Mouse (Mus musculus): ENCODE measurements at regions not wholly inside any gene's neighbourhood (a gene's known extent, or its start where the extent isn't known, plus 50 kb on each side); places are given as distances from the start of the nearest gene placed in this dataset.

DNA sequence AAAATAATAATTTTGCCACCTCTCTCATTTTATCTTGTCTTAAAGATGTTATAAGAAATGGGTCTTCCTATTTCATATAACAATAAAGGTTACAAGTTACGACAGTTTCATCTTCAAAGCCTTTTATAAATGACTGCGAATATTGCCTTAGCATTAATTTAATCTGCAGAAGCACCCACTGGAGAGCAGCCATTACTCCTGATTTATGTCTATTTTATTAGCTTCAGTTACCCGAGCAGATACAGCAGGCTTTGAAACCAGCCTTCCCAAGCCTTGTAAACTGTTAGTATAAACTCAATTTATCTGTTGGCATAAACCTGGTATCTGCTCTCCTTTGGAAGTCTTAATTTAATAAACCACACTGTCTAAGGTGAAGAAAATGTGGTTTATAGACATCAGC, 2851.6 kb upstream of the Gm6569 start:
- DNase-seq = no peak

DNA sequence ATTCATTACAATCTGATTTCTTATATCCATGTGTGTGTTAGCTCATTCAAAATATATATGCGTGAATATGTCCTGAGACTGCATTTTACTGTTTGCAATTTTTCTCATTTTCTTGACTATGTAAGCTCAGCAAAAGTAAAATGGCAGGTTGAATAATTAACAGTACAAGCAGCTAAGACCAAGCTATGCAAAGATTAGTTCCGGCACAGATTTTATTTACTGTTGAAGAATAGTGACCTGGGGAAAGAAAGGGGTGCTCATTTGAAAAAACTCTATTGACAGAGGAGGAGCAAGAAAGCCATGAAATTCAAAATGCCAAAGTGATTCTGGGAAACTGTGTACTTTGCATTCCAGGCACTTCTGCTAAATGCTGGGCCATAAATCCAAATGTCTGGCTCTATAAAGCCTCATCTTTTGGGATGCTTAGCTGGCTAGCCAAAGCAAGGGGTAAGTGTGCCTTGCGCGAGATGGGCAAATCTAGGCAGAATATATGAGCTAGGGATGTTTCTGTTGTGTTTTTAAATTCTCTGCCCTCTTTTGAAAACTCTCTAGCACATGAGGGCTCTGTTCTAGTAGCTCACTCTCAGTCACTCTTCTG, 2846.3 kb upstream of the Gm6569 start:
- DNase-seq = no peak

DNA sequence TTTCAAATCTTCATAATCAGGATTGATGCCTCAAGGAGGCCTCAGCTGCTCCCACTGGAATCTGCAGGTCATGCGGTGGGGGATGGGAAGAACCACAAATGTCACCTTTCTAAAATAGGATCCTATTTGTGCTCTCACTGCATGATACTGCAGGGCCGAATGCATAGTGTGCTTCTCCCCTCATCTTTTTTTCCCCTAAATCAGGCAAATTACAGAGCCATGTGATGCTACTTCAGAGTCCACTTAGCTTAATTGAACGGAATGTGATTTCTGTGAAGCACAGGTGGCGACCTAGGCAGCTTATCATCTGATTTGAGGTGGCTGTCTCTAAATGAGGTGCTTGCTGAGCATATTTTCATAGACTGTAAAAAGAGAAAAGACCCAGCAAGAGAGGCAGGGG, 2841.0 kb upstream of the Gm6569 start:
- DNase-seq = no peak

DNA sequence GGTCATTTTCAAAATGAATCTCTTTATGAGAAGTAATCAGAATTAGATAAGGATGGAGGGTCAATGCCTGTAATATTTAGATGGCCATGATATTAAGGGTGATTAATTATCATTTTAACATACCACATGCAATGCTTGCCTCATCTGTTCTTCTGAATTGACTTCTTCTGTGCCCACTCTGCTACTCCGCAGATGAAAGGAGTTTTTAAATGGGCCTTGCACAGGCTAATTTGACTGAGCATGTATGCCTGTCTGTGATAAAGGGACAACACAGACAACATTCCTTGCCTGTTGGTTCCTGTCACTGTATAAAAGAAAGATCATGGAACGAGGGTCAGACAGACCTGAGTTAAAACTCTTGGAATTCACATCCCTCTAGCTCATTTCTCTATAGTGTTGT, 2824.0 kb upstream of the Gm6569 start:
- DNase-seq = no peak

DNA sequence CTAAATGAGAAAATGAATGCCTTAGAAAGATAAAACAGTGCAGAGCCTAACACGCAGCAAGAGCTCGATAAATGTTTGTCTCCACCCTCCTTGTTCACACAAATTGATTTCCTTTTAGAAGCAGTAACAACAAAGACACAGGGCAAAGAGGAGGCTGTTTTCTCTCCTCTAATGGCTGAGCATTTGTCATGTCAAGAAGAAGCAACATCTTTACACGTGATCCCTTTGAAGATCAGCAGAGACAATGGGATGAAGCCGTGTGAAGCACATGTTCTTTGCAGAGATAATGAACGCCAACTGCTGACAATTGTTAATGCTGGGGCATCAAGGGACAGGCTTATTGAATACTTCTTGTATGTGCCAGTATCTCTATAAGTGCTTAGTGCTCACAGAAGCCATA, 2823.6 kb upstream of the Gm6569 start:
- no peak for DNase-seq

DNA sequence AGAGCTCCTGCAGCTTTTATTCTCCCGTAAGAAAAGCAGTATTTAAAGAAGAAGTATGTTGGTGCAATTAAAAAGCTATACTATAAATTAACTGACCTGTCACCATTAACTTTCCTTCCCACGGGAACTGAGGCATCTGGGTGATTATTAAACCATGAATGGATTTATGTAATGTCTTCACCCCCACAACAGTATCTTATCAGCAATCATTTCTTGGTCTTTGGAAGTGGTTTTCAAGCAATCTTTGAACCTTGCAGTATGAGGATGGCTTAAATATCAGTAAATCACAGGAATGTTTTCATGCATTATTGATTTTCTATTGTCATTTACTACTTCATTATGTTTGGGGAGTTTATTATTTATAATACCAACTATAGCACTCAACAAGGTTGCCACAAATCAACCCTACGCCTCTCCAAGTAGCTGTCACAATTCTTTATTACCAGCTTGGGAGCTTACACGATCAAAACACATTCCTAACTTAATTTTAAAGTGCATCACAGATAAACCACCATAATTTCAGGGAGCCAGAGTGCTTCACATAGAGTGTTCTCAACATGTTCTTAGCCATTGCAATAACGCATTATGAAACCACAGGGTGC, 2780.0 kb upstream of the Gm6569 start:
- no peak for DNase-seq

DNA sequence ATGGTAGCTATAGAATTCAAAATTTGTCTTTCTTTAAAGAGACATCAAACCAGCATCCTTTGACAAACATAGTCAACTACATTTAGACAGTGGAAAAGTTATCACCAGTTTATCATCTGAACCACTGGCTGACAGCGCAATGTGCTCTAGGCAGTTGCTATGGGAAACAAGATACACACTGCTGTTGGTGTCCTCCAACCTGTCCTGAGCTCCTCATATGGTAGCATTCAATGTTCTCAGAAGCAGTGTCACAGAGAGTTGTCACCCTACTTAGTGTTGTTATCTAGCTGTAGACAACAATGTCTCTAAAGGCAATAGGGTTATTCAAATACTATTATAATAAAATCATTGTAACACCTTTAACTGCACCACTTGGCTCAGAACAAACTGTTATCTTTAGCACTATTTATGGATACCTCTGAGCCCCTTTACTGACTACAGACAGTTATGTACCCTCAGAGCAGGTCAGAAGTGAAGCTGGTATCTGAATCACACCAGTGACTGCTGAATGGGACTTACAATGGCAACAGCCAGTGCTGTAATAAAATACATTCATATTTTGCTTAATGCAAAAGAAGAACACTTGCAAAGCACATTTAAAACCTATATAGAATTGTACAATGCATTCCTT, 2747.9 kb upstream of the Gm6569 start:
- DNase-seq = no peak

DNA sequence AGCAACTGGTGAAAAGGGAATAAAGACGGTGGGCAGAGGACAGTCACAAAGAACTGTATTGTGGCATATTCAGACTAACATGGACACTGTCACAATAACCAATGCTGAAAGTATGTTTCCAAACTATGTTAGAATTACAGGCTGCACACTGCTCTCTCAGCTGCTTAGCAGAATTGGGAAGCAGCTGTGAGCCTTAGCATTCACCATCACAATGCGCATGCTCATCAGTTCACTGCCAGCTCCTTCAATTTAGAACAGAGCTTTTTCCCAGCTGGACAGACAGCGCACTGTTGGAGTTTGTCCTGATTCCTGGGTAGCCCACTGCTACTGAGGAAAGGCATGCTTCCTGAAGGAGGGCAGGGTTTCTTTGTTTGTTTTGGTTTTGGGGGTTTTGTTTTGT, 2735.2 kb upstream of the Gm6569 start:
- no peak for DNase-seq

DNA sequence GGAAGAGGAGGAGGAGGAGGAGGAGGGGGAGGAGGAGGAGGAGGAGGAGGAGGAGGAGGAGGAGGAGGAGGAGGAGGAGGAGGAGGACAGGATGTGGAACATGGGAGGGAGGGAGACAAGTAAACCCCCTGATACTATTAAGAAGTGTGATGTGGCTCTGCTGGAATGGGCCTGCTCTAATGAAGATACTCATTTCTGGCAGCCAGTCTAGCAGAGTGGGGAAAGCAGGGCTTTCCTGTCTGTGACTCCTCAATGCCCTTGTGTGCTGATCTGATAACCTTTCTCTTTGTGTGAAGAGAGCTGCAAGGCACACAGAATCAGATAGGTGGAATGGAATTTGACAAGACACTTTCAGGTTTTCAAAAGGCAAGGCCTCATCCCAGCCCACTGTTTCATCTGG, 2704.6 kb upstream of the Gm6569 start:
- DNase-seq = no peak

DNA sequence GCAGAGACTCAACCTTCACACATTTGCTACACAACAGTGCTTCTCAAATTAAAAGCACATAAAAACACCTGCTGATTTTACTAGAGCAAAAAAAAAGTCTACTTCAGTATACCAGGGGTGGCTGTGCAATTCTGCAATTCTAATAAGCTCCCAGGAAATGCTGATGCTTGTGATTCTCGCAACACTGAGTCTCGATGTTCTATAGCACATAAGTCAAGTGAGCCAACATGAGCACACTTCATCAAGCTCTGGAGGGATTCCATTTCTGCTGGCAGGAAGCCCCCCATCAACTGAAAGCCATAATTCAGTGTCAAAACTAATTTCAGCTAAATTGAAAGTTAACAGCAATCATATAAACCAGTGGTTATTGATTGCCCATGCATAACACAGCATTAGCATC, 2676.7 kb upstream of the Gm6569 start:
- DNase-seq = no peak

DNA sequence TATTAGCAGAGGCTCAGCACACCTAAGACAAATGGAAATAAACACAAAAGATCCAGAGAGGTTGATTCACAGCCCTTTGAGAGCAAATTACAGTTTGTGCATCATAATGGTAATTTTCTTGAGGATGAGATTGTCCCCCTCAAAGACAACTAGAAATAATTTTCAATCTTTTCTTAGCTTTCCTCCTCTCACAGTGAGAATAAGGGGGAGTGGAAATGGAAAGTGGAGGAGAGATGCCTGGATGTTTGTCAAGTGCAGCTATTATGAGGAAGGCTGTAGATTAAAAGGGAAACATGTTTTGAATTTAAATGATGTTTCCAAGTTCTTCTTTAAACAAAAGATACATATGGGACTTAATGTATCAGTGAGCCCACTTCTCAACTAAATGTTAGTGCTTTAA, 2672.3 kb upstream of the Gm6569 start:
- no peak for DNase-seq

DNA sequence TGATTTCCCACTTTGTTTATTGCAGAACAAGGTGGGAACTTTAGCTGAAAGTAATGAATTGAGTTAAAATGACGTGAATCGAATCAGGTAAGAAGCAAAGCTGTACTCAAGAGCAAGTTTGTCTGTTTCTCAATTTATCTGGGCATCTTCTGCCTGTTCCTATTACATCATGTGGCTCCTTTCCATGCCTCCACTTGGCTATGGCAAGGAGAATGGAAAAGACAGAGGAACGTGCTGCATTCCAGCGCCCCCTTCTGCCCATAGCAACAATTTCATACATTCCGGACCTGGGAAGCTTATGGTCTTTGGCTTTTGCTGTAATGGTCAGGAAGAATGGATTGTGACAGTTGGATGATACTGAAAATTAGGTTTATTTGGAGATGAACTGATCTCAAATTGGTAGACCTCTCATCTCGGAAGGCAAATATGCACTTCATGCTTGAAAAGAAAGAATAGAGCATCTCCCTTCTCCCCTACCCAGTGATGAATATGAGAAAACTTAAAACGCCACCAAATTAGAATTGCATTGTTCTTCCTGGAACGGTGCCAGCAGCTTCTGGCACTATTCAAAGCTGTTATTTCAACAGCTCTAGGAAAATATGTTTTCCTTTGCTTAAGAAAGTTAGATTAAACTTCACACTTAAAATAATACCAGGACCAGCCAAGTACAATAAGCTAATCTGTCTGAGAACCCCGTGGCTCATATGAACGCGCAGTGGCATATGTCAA, 2639.2 kb upstream of the Gm6569 start:
- DNase-seq = peak in 1 of 2 experiments; percentile 5

DNA sequence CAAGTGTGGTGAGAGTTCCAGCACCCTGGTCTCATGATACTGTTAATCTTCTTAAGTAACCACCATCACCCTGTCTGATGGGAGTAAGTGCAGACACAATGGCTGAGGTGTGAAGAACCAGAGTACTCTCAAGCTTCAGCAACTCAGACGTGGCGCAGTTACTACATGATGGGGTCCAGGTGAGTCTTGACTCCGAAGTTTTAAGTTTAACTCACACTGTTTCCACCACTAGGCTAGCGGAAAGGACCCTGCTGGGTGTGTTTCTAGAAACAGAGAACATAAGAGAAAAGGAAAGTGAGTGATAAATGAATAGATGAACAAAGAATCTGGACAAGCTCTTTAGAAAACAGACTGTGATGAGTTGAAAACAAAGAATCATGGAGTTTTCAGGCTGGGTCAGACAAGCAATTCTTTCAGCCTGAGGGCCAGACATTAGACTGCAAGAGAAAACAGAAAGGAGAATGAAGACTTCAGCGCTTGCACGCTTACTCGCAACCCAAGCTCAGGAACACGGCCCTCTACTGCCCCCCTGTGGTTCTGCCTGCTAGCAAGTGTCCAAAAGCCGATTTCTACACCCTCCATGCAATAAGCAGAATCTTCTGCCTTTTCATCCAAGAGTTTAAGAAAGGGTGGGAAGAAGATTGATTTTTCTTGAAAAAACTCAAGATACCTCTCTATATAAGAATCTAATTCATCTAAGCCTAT, 2593.6 kb upstream of the Gm6569 start:
- peak; percentile 83 to 84 for DNase-seq

DNA sequence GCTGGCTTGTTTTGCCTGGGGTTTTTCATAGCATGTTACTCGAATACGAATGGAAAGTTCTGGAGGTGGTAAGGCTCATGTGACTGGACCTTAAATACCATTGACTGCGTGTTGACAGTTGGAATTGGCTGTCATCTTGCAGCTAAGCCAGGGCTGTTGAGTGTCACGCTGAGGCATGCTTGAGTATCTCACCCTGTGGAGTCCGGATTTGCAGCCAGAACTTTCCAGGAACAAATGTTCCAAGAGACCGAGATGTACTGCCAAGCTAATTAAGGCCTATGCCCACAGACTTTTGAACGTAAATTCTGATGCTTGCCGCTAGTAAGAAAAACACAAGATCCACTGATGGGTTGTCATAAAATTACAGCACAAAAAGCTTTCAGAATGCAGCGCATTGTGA, 2590.8 kb upstream of the Gm6569 start:
- DNase-seq = no peak

DNA sequence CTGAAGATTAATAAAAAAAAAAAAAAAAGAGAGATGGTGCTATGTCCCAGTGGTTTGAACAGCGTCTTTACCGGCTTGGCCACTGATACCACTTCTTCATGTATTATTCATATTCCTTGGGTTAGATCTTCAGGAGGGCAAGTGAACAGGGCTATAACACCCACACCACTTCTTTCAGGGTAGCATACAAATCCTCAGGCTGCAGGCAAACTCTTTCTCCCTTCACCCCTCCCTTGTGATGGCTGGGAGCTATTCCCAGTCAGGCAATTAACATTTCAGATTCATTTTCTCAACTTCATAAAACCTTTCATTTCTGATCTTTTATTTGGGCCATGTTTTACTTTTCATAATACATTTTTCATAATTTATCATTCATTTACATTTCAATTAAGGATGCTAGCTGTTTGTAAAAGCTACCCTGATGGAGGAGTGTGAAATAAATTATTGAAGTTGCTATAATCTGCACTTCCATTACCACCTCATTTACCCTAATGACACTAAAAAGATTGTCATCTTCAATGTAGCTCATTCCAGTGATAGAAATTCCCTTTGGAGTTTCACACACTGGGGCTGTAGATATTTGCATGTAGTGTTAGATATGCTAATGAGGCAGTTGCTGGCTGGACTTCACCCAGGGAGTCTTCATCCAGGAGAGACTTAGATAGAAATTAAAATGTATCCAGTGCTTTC, 2558.3 kb upstream of the Gm6569 start:
- DNase-seq = no peak

DNA sequence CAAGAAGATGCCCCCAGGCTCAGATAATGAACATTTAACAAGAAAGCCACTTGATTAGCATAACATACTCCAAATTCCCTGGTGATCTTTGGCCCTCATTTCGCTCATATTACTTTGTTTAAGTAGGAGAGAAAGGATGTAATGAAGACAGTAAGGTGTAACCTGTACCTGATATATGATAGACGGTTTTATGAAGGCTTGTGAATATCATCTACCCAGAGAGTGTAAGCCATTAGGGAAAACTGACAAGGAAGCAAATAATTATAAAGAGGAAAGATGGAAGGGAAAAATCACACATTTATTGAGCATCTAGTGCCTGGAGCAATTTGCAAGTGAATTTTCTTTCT, 2557.8 kb upstream of the Gm6569 start:
- DNase-seq = no peak

DNA sequence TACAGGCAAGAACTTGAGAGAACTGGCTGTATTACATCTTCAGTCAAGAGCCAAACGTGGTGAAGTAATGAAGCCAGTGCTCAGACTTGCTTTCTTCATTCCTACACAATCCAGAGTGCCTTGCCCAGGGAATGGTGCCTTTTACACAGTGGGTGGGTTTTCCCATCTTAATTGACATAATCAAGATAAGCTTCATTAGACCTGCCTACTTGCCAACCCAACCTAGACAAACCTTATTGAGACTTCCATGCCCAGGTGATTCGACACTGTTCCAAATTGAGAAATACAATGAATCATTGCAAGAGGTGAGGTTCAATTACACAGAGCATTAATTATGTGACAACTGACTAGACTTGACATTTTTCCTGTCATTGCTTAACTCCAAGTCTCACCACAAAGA, 2557.0 kb upstream of the Gm6569 start:
- no peak for DNase-seq

DNA sequence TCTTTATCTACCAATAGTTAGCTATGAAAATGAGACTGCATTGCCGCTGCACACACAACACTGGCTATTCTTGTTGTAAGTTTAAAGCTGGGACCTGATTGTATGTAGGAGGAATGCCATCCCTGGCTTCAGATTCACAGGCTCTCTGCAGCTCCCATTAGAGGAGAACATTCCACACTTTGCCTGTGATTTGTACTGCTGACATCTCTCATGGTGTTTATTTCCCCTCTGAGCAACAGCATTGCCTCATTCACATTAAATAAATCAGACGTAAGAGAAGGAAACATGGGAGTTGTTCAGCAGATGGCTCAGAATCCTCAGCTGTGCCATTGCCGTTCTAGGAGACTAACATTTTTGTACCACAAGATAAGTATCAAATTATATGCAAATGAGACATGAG, 2550.6 kb upstream of the Gm6569 start:
- DNase-seq = no peak

DNA sequence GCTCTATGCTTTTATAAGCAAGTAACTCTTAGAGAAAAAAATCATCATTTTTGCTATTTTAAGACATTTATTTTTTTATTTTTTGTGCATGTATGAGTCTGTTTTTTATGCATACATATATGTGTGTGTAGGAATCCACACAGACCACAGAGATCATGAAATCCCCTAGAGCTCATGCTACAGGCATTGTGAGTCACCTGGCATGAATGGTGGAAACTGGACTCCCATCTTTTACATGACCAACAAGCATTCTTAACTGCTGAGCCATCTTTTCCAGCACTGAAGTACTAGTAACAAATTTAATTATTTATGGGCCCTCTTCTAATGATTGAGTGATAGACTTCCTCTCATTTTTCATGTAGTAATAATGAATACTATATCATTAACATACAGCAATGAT, 2531.8 kb upstream of the Gm6569 start:
- no peak for DNase-seq

DNA sequence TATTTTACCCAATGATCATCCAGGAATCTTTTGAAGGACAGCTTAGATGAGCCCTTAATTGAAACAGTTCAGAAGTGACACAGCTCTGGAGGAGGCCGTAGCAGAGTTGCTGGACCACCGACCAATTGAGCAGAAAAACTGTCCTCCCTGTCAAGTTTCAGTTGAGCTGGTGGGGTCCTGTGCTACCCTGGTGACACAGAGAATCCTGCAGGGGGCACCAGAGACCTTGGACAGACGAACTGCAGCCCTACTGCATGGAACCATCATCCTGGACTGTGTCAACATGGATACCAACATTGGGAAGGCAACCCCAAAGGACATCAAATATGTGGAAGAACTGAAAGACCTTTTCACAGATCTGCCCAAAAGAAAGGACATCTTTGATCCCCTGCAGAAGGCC, 2524.1 kb upstream of the Gm6569 start:
- no peak for DNase-seq

DNA sequence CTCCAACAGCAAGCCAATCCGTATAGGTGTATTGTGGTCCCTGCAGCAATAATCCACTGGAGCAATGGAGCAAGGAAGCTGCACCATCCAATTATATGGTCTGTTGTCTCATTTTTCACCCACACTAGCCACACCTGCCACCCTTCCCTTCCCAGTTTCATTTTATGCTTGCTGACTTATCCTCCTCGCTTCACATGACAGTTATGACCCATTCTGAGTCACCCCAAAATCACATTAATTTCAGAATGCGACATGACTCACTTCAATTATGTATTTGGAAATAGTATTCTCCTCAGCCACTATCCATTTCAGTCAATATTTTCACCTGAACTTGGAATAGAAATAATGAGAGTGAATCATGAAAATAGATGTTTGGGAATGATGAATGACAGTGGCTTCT, 2507.8 kb upstream of the Gm6569 start:
- no peak for DNase-seq

DNA sequence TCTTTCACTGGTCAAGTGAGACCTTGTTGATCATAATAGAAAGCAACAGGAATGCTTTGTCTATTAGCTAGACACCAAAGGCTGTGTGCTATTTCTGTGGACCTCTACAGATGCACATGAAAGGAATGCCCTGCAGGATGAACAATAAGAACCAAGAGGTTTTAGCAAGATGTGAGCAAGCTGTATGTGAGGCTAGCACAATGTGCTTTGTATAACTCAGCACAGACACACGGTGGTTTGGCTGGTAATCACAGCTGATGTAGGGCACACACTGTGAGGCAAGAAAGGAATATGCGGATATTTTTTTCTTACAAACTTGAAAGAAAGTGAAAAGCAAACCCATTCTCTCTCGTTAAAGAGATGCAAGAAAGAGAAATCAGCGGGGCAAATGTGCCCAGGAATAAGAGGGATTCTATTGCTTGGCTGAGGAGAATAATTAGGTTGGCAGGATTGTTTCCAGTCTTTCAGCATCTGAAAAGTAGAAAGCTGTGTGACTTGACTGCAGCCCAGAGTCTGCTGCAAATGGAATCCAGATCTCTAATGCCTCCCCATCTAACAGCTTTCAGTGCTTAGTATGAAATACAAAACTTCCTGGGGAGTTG, 2476.1 kb upstream of the Gm6569 start:
- no peak for DNase-seq

DNA sequence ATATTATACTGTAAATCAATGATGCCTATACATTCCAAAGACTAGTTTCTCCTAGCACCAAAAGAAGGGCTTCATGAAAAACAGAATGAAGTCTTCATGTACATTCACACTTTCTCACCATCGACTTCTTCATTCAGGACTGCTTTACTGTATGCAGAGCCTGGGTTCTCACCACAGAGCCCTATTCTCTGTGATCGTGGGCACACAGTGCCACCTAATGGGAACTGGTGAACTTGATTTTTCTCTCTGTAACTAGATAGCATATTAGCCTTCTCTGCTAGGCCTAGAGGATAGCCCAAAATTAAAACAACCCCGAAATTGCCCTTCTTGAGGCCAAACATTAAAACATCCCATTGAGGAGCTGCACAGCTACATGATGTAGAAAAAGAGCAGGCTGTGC, 2458.6 kb upstream of the Gm6569 start:
- peak; percentile 3 to 6 for DNase-seq
